Mouse (Mus musculus) forebrain, postnatal 0 days (tissue): Measurements from ENCODE around the gene Kbtbd13. TPM values are rescaled to one million over a fixed set of nuclear protein-coding genes. Genes with fewer than 3 reads are reported as not detected.

Source experiments
- ATAC-seq: fragments of 200-750 bp; cut with Nextera tagmentation; 2 replicates; pipeline ENCODE4 v1.8.0; 2017; ENCODE audit warnings: mild to moderate bottlenecking, moderate library complexity
- DNase-seq: peaks from one replicate; pipeline ENCODE4 v3.0.0-alpha.2; 2015
- H3K27ac ChIP-seq: fragments of 300-500 bp; sonication (generic); 2 replicates; pipeline ENCODE4 v1.5.1; 2014; ENCODE audit warnings: low read depth, mild to moderate bottlenecking, antibody characterized with exemption, low read length, moderate library complexity, mixed read lengths
- H3K27me3 ChIP-seq: fragments of 300-500 bp; sonication (generic); 2 replicates; pipeline ENCODE4 v1.6.1; 2014; ENCODE audit warnings: mild to moderate bottlenecking, low read length, mixed read lengths; ENCODE audit not compliant: insufficient read depth
- H3K36me3 ChIP-seq: fragments of 300-500 bp; sonication (generic); 2 replicates; pipeline ENCODE4 v1.6.1; 2014; ENCODE audit warnings: mild to moderate bottlenecking, moderate library complexity; ENCODE audit not compliant: insufficient read depth
- H3K4me1 ChIP-seq: fragments of 300-500 bp; sonication (generic); 2 replicates; pipeline ENCODE4 v1.6.1; 2014; ENCODE audit warnings: antibody characterized with exemption; ENCODE audit not compliant: insufficient read depth
- H3K4me2 ChIP-seq: fragments of 300-500 bp; sonication (generic); 2 replicates; pipeline ENCODE4 v1.6.1; 2014; ENCODE audit warnings: low read depth, mild to moderate bottlenecking, moderate library complexity
- H3K4me3 ChIP-seq: fragments of 300-500 bp; sonication (generic); 2 replicates; pipeline ENCODE4 v1.5.1; 2014; ENCODE audit warnings: low read depth, low read length, mixed read lengths
- H3K9ac ChIP-seq: fragments of 300-500 bp; sonication (generic); 2 replicates; pipeline ENCODE4 v1.6.1; 2014; ENCODE audit warnings: mild to moderate bottlenecking
- H3K9me3 ChIP-seq: fragments of 300-500 bp; sonication (generic); 2 replicates; pipeline ENCODE4 v1.6.1; 2016; ENCODE audit warnings: low read length
- CTCF ChIP-seq: sonication (generic); IDR thresholded peaks from 2 replicates; pipeline ENCODE4 v1.5.1; 2016; ENCODE audit warnings: antibody characterized with exemption, control low read depth, low read depth
- WGBS: fragments of 180-500 bp; shearing (Covaris S2); extraction: QIAGEN DNeasy Blood & Tissue Kit; methylation state at CpG from one replicate; pipeline ENCODE4 v1.1.7; 2014; 5-methylcytosine and 5-hydroxymethylcytosine counted together
- polyA plus RNA-seq: library from polyadenylated mRNA; unstranded; fragments of >200 nt; fragmentation: Nextera tagmentation; extraction: Ambion mirVana; gene quantifications from 2 replicates; pipeline ENCODE4 v1.2.1, GENCODE M21; 2015
- total RNA-seq: library from RNA; depleted of rRNA; stranded (reverse); fragments of >200 nt; gene quantifications from 2 replicates; pipeline ENCODE4 v1.2.3, GENCODE M21; 2014; rRNA removed

Gene Kbtbd13
- 1.6 and 1.7 TPM in 2 replicates for total RNA-seq
- 0.68 and 0.83 TPM in 2 replicates for polyA plus RNA-seq

DNA sequence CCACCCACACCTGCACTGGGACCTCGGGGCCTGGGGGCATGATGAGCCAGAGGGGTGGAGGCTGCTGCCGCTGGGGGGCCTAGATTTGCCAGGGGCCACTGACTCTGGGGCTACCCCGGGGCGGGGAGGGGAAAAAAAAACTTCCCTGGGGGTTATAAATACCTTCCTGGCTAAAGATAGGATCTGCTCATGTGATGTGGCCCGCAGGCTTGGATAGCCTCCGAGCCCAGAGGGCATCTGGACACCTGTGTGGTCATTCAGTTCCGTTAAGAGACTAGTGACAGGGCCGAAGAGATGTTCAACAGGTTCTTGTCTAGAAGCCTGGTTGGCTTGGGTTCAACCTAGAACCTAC lies at the start of gene Kbtbd13:
TSS of gene Kbtbd13 (minus strand) at position 40 of the 352 bp plus-strand sequence.
- Histone ChIP-seq H3K4me1 (no peaks in the 10 kb centered on the region), H3K9ac (peak within 1 kb of the TSS; percentile 40), H3K27ac (no peak within 1 kb of the TSS), H3K4me3 (peak within 1 kb of the TSS; percentile 39), H3K27me3 (peaks cover 22% of the 10 kb centered on the region), H3K36me3 (no peaks in the 10 kb centered on the region), H3K9me3 (no peaks in the 10 kb centered on the region), H3K4me2 (peak within 1 kb of the TSS; percentile 54)
- no peak for DNase-seq
- no peak for TF ChIP-seq CTCF
- ATAC-seq, result no peak
- WGBS, result 45% methylated on average over 8 of the region's 8 CpGs

DNA sequence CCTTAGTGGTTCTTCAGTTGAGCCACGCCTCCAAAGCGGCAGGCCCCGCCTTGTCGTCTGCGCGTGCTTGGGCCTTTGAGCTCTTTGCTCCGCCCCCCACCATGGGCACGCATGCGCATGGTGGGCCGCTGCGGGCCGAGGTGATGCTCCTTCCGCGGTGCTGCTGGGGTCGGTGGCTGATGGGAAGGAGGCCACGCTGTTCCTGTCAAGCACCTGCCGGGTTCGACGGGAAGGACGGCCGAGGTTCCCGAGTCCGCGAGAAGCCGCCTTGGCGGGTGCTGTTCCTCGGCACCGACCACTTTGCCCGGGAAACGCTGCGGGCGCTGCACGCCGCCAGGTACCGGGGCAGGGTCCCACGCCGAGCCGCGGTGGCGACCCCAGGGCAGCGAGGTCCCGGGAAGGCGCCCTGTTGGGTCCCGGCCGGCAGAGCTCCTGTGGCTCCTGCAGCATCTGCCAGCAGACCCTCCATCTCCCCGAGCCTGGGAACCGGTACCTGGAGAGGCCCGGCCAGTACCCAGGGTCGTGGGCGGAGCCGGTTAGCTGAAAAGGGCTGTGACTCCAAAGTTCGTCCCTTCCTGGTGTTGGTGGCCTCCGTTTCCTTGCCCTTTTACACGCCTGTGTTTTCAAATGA lies 44.3 kb upstream of the Kbtbd13 start, which contains the start of gene Mtfmt:
TSS of gene Mtfmt (plus strand) at position 112 of the 631 bp plus-strand sequence.
- Histone ChIP-seq H3K27me3 (no peaks in the 10 kb centered on the region), H3K9ac (peak within 1 kb of the TSS; percentile 72), H3K27ac (peak within 1 kb of the TSS; percentile 47; the same call in 1 of the 2 replicates), H3K4me2 (peak within 1 kb of the TSS; percentile 73), H3K36me3 (peaks cover 8% of the 10 kb centered on the region), H3K4me1 (peaks cover 4% of the 10 kb centered on the region), H3K9me3 (no peaks in the 10 kb centered on the region), H3K4me3 (peak within 1 kb of the TSS; percentile 79)
- 0 out of 2 replicates have a peak, but pooled peaks have one; percentile 4 for TF ChIP-seq CTCF
- ATAC-seq (peak; percentile 98), DNase-seq (peak; percentile 96)
- WGBS, result 3% methylated on average over 53 of the region's 54 CpGs

- TF ChIP-seq CTCF, result no peak
- Histone ChIP-seq H3K4me2 (no peak overlapping the region), H3K27ac (no peak overlapping the region), H3K9me3 (no peaks in the 10 kb centered on the region), H3K4me3 (peak overlapping the region; percentile 79; the same call in 1 of the 2 replicates), H3K27me3 (no peaks in the 10 kb centered on the region), H3K9ac (no peak overlapping the region), H3K4me1 (peaks cover 4% of the 10 kb centered on the region), H3K36me3 (peaks cover 2% of the 10 kb centered on the region)
- ATAC-seq, result peak; percentile 20; the same call in 1 of the 2 replicates
- 74% methylated on average over 4 of the region's 4 CpGs for WGBS
- DNase-seq, result no peak
Measured at GRCm38 (mm10) chr9:65435211-65435610, 43.8 kb upstream of the Kbtbd13 start.

- H3K4me2 ChIP-seq, result no peak overlapping the region
- H3K4me1 ChIP-seq, result peaks cover 4% of the 10 kb centered on the region
- no peaks in the 10 kb centered on the region for H3K27me3 ChIP-seq
- H3K9me3 ChIP-seq, result no peaks in the 10 kb centered on the region
- ATAC-seq (no peak), DNase-seq (peak; percentile 13)
- H3K27ac ChIP-seq, result no peak overlapping the region
- H3K36me3 ChIP-seq, result no peaks in the 10 kb centered on the region
- H3K4me3 ChIP-seq, result no peak overlapping the region
- no peak overlapping the region for H3K9ac ChIP-seq
- 64% methylated on average over 5 of the region's 5 CpGs for WGBS
- TF ChIP-seq CTCF, result no peak; the same call in 1 of the 2 replicates
Measured at GRCm38 (mm10) chr9:65434140-65434539, 42.7 kb upstream of the Kbtbd13 start.

GRCm38 (mm10) chr9:65432236-65432635 lies 40.8 kb upstream of the Kbtbd13 start:
- peak; percentile 92 for TF ChIP-seq CTCF
- H3K9ac ChIP-seq, result no peak overlapping the region
- 1% methylated on average over 3 of the region's 3 CpGs for WGBS
- no peaks in the 10 kb centered on the region for H3K9me3 ChIP-seq
- peaks cover 4% of the 10 kb centered on the region for H3K4me1 ChIP-seq
- no peaks in the 10 kb centered on the region for H3K27me3 ChIP-seq
- no peak overlapping the region for H3K4me2 ChIP-seq
- DNase-seq (peak; percentile 91), ATAC-seq (peak; percentile 34)
- H3K4me3 ChIP-seq, result no peak overlapping the region
- no peak overlapping the region for H3K27ac ChIP-seq
- no peaks in the 10 kb centered on the region for H3K36me3 ChIP-seq

DNA sequence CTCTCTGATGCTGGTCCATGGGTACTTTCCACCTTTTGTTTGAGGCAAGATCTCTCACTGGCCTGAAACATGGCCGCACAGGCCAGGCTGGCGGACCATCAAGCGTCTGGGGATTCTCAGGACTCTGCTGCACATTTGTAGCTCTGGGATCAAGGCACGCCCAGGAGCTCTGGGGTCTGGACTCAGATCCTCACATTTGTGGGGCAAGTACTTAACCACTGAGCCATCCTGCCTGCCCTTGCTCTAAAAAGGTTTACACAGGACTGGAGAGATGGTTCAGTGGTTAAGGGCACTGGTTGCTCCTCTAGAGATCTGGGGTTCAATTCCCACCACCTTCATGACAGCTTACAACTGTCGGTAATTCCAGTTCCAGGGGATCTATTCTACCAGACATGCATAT lies 39.5 kb upstream of the Kbtbd13 start:
- 94% methylated on average over 5 of the region's 5 CpGs for WGBS

GRCm38 (mm10) chr9:65430401-65430800 lies 38.9 kb upstream of the Kbtbd13 start:
- Histone ChIP-seq H3K4me1 (no peaks in the 10 kb centered on the region), H3K4me2 (no peak overlapping the region), H3K9me3 (no peaks in the 10 kb centered on the region), H3K9ac (no peak overlapping the region), H3K4me3 (no peak overlapping the region), H3K36me3 (no peaks in the 10 kb centered on the region), H3K27me3 (no peaks in the 10 kb centered on the region), H3K27ac (no peak overlapping the region)
- ATAC-seq (no peak), DNase-seq (no peak)
- TF ChIP-seq CTCF, result no peak

More for the DNA sequence above, 39.5 kb upstream of the Kbtbd13 start:
- Histone ChIP-seq H3K9me3 (no peaks in the 10 kb centered on the region), H3K27ac (no peak overlapping the region), H3K36me3 (no peaks in the 10 kb centered on the region), H3K4me1 (no peaks in the 10 kb centered on the region), H3K4me2 (no peak overlapping the region), H3K9ac (no peak overlapping the region), H3K27me3 (no peaks in the 10 kb centered on the region), H3K4me3 (no peak overlapping the region)
- no peak for DNase-seq
- no peak for TF ChIP-seq CTCF
- ATAC-seq, result no peak
